Mouse (Mus musculus) CH12.LX (cell line): ENCODE measurements at regions not wholly inside any gene's neighbourhood (a gene's known extent, or its start where the extent isn't known, plus 50 kb on each side); places are given as distances from the start of the nearest gene placed in this dataset.

ENCODE experiments used
- DNase-seq: peaks from one replicate; pipeline ENCODE4 v3.0.0-alpha.2; 2013; ENCODE audit errors: extremely low read depth
- H3K27ac ChIP-seq: 2 replicates; pipeline ENCODE4 v1.5.1; 2012; ENCODE audit warnings: low read depth, mild to moderate bottlenecking, control low read depth, moderate library complexity; ENCODE audit not compliant: insufficient read depth
- H3K27me3 ChIP-seq: replicated peaks from 2 replicates; pipeline ENCODE3; 2012; ENCODE audit warnings: inconsistent platforms
- H3K36me3 ChIP-seq, 2 experiments: replicated peaks in 1 of 2; 2 replicates each; pipeline versions ENCODE3 to v1.6.1; 2012; ENCODE audit warnings: inconsistent platforms in 1 of 2, low read length in 1 of 2, mild to moderate bottlenecking in 1 of 2, mixed read lengths in 1 of 2, moderate library complexity in 1 of 2; ENCODE audit not compliant: control insufficient read depth in 1 of 2, insufficient read depth in 1 of 2
- H3K4me1 ChIP-seq, 2 experiments: 2 replicates each; pipeline ENCODE4 v1.6.1; 2012; ENCODE audit warnings: inconsistent platforms in 1 of 2, moderate library complexity in 1 of 2; ENCODE audit not compliant: insufficient read depth in 2 of 2, control insufficient read depth in 1 of 2
- H3K4me2 ChIP-seq: 2 replicates; pipeline ENCODE4 v1.6.1; 2012; ENCODE audit warnings: low read depth, mild to moderate bottlenecking, control low read depth; ENCODE audit not compliant: poor library complexity, insufficient read depth, severe bottlenecking
- H3K4me3 ChIP-seq, 3 experiments: fragments of 150-350 bp in 1 of 3; sonication (generic) in 1 of 3; replicated peaks in 1 of 3; 2 replicates each; pipeline versions ENCODE3 to v1.5.1; 2011 to 2012; ENCODE audit warnings: low read depth in 2 of 3, low read length in 2 of 3, mild to moderate bottlenecking in 2 of 3, moderate library complexity in 2 of 3, control low read depth in 1 of 3, improper control_type of control experiment in 1 of 3, inconsistent platforms in 1 of 3, mixed read lengths in 1 of 3; ENCODE audit not compliant: poor library complexity in 1 of 3
- H3K79me2 ChIP-seq: replicated peaks from 2 replicates; pipeline ENCODE4 v1.6.1; 2012; ENCODE audit warnings: mild to moderate bottlenecking, moderate library complexity; ENCODE audit not compliant: control insufficient read depth, poor library complexity, insufficient read depth, severe bottlenecking; ENCODE audit errors: extremely low read depth
- H3K9ac ChIP-seq: 2 replicates; pipeline ENCODE4 v1.6.1; 2012; ENCODE audit warnings: low read depth, mild to moderate bottlenecking, control low read depth, moderate library complexity; ENCODE audit not compliant: insufficient read depth
- H3K9me3 ChIP-seq: replicated peaks from 2 replicates; pipeline ENCODE3; 2012; ENCODE audit warnings: low read length, inconsistent platforms, mixed read lengths
- CHD1 ChIP-seq: IDR thresholded peaks from 2 replicates; pipeline ENCODE4 v1.6.1; 2012; ENCODE audit warnings: low read depth, low read length, improper control_type of control experiment, inconsistent platforms
- CTCF ChIP-seq, 2 experiments: IDR thresholded peaks in 1 of 2; conservative IDR thresholded peaks in 1 of 2; 2 replicates each; pipeline ENCODE4 v1.5.1; 2011 to 2012; ENCODE audit warnings: low read depth in 2 of 2, low read length in 2 of 2, improper control_type of control experiment in 1 of 2, inconsistent platforms in 1 of 2, mild to moderate bottlenecking in 1 of 2, moderate library complexity in 1 of 2
- E2F4 ChIP-seq: IDR thresholded peaks from 2 replicates; pipeline ENCODE4 v1.6.1; 2011; ENCODE audit warnings: low read depth, low read length, improper control_type of control experiment; ENCODE audit not compliant: insufficient replicate concordance
- GABPA ChIP-seq: IDR thresholded peaks from 2 replicates; pipeline ENCODE4 v1.6.1; 2012; ENCODE audit warnings: low read depth, low read length, improper control_type of control experiment, inconsistent platforms; ENCODE audit not compliant: insufficient replicate concordance
- JUND ChIP-seq: conservative IDR thresholded peaks from 2 replicates; pipeline ENCODE4 v1.6.1; 2011; ENCODE audit warnings: low read depth, low read length, improper control_type of control experiment
- MAFK ChIP-seq: IDR thresholded peaks from 2 replicates; pipeline ENCODE4 v1.6.1; 2011; ENCODE audit warnings: low read length, improper control_type of control experiment; ENCODE audit not compliant: insufficient replicate concordance
- MAX ChIP-seq: IDR thresholded peaks from 2 replicates; pipeline ENCODE4 v1.6.1; 2011; ENCODE audit warnings: low read length, improper control_type of control experiment
- MAZ ChIP-seq: IDR thresholded peaks from 2 replicates; pipeline ENCODE4 v1.6.1; 2012; ENCODE audit warnings: low read depth, mild to moderate bottlenecking, inconsistent platforms, low read length, improper control_type of control experiment, moderate library complexity
- MYC ChIP-seq: IDR thresholded peaks from 2 replicates; pipeline ENCODE4 v1.6.1; 2011; ENCODE audit warnings: low read depth, mild to moderate bottlenecking, improper control_type of control experiment, low read length
- PAX5 ChIP-seq: IDR thresholded peaks from 2 replicates; pipeline ENCODE4 v1.6.1; 2012; ENCODE audit warnings: low read length, inconsistent platforms, mixed read lengths
- POLR2A ChIP-seq: IDR thresholded peaks from 2 replicates; pipeline ENCODE4 v1.6.1; 2011; ENCODE audit warnings: low read depth, mild to moderate bottlenecking, improper control_type of control experiment, low read length
- RAD21 ChIP-seq: IDR thresholded peaks from 2 replicates; pipeline ENCODE4 v1.6.1; 2011; ENCODE audit warnings: low read depth, mild to moderate bottlenecking, low read length, improper control_type of control experiment, moderate library complexity
- SIN3A ChIP-seq: IDR thresholded peaks from 2 replicates; pipeline ENCODE4 v1.6.1; 2012; ENCODE audit warnings: low read length, improper control_type of control experiment, inconsistent platforms
- SMC3 ChIP-seq: IDR thresholded peaks from 2 replicates; pipeline ENCODE4 v1.6.1; 2011; ENCODE audit warnings: low read depth, low read length, improper control_type of control experiment
- TCF12 ChIP-seq: IDR thresholded peaks from 2 replicates; pipeline ENCODE4 v1.6.1; 2014; ENCODE audit warnings: low read depth, mild to moderate bottlenecking, inconsistent platforms, low read length, improper control_type of control experiment
- ZC3H11A ChIP-seq: IDR thresholded peaks from 2 replicates; pipeline ENCODE4 v1.6.1; 2012; ENCODE audit warnings: low read depth, mild to moderate bottlenecking, inconsistent platforms, low read length, improper control_type of control experiment
- ZNF384 ChIP-seq: IDR thresholded peaks from 2 replicates; pipeline ENCODE4 v1.6.1; 2012; ENCODE audit warnings: low read depth, low read length, improper control_type of control experiment, inconsistent platforms
- dilution Hi-C: fragments of 300-500 bp; cut with MboI; formaldehyde crosslinking; loops from 2 replicates; pipeline ENCODE4 v1.14.3; 2020; ENCODE audit warnings: low sequenced_read_pairs; ENCODE audit not compliant: extremely low pct_unique_long_range_greater_than_20kb, extremely low pct_ligation_motif_present
- in situ Hi-C: fragments of 300-500 bp; cut with MboI; formaldehyde crosslinking; loops from 3 replicates; pipeline ENCODE4 v1.14.3; 2019; ENCODE audit warnings: low sequenced_read_pairs, low pct_ligation_motif_present, low pct_unique_long_range_greater_than_20kb, mixed read lengths

DNA sequence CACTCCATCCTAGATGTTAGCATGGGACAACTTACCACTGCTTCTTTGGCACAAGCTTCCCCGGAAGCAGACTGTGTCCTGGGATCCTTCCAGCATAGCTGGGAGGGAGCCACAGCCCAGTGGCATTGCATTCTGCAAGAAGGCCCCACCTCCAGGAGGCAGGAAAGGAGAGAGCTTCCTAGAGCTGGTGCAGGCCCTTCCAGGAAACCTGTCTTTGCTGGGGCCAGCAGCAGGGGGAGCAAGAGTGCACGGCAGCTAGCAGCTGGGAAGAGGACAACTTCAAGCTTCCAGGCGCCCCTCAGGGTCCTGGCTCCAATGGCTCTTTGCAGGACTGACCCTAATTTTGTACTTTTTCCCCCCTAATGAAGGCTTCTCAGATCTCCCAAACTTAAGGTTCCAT, 115.4 kb upstream of the Sorcs3 start:
- Histone ChIP-seq H3K36me3 (no peaks in the 10 kb centered on the region), H3K9ac (no peak overlapping the region), H3K4me2 (no peak overlapping the region), H3K9me3 (no peaks in the 10 kb centered on the region), H3K4me1 (no peaks in the 10 kb centered on the region), H3K79me2 (no peaks in the 10 kb centered on the region), H3K27me3 (peaks cover 38% of the 10 kb centered on the region)
- DNase-seq: peak; percentile 24
- in situ Hi-C loops: no loop called here
- TF ChIP-seq RAD21 (peak; percentile 7), SIN3A (no peak), MAX (no peak), SMC3 (peak; percentile 22), CTCF (conservative IDR thresholded peaks at IDR 0.05 in 1 of 2, IDR thresholded peaks at IDR 0.05 in 1 of 2; ENCODE audit: low read depth in 2 of 2, low read length in 2 of 2) (peak; percentile 20 to 45; a peak in 3 of 4 replicates), MAFK (no peak), E2F4 (no peak)
- TF ChIP-seq, all 38 proteins: peak for 3
- no peak overlapping the region for H3K4me3 ChIP-seq
- H3K27ac ChIP-seq: no peak overlapping the region
- dilution Hi-C loops: no loop called here

DNA sequence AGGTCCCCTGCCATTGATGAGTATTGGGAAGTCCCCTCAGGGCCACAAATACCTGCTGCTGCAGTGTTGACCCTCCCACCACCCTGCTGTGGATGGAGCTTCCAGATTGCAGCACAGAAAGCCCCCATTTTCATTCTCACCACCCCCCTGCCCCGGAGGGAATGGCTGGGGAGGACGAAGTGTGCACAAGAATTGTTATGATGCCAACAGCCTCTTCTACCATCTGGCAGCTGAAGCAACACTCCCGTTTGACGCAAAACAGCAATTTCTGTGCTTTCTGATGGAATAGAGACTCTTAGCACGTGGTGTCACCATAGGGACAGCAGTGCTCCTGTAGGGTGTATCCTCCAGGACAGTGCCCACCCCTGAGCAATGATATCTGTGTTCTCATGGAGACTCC, 108.5 kb upstream of the Sorcs3 start:
- H3K4me1 ChIP-seq: no peaks in the 10 kb centered on the region
- no peaks in the 10 kb centered on the region for H3K9me3 ChIP-seq
- no peak overlapping the region for H3K27ac ChIP-seq
- H3K9ac ChIP-seq: no peak overlapping the region
- peaks cover 40% of the 10 kb centered on the region for H3K27me3 ChIP-seq
- no peak overlapping the region for H3K4me2 ChIP-seq
- H3K4me3 ChIP-seq: no peak overlapping the region
- DNase-seq: no peak
- dilution Hi-C loops (no loop called here), in situ Hi-C loops (no loop called here)
- no peaks in the 10 kb centered on the region for H3K79me2 ChIP-seq
- no peaks in the 10 kb centered on the region for H3K36me3 ChIP-seq
- TF ChIP-seq JUND (no peak), TCF12 (no peak), POLR2A (no peak), MAZ (no peak), PAX5 (no peak), ZNF384 (no peak), GABPA (no peak)

DNA sequence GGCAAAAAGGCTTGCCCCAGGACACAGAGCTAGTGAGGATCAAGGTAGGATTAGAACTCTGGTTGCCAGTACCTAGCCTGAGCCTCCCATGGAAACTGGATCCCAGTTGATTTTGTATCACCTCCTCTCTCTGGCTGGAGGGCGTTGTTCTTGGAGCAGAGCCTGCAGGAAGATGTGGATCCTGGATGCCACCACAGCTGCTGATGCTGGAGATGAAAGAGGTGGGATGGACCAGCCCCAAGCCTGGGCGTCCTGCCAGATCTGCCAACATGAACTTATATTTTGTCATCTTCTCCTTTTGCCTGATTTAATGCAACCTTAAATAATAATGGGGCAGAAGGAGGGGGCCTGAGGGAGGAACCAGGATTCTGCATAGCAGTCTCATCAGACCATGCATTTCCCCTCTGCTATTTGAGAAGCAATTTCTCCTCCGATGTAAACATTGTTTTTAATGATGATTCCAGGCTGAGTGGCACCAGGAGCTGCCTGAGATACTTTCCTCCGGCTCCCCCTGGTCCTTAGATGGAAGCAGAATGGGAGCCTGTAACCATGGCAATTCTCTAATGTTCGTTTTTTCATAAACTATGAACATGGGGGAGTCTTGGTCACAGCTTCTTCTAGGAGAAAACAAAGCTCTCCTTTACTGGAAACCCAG, 107.8 kb upstream of the Sorcs3 start:
- H3K79me2 ChIP-seq: no peaks in the 10 kb centered on the region
- H3K27ac ChIP-seq: no peak overlapping the region
- H3K36me3 ChIP-seq: no peaks in the 10 kb centered on the region
- peaks cover 45% of the 10 kb centered on the region for H3K27me3 ChIP-seq
- in situ Hi-C loops: no loop called here
- TF ChIP-seq ZC3H11A: no peak
- TF ChIP-seq CHD1: no peak
- TF ChIP-seq MYC: no peak
- H3K9ac ChIP-seq: no peak overlapping the region
- H3K4me3 ChIP-seq: no peak overlapping the region
- no peaks in the 10 kb centered on the region for H3K9me3 ChIP-seq
- dilution Hi-C loops: no loop called here
- no peaks in the 10 kb centered on the region for H3K4me1 ChIP-seq
- no peak overlapping the region for H3K4me2 ChIP-seq
- DNase-seq: no peak
